Mouse (Mus musculus): Measurements from ENCODE around the gene Nme2.

DNA sequence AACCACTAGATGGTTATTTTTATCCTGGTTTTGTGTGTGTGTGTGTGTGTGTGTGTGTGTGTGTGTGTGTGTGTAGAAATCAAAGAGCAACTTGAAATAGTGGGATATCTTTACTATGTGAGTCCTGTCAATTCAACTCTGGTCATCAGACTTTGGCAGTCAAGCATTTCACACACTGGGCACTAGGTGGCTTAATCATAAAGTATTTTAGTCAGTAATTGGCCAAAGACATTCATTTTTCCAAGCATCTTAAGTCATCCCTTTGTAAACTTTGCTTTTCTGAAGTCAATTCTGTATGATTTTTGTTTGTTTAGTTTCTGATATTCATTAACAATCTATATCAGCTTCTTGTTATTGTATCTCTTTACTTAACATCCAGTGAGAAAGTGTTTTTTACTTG, 27.0 kb downstream of the Nme2 start:
- TF ChIP-seq POLR2A (IDR thresholded peaks at IDR 0.05; ENCODE audit: insufficient read depth, low read length) = no peak
- no peak for TF ChIP-seq CTCF (IDR thresholded peaks at IDR 0.05; ENCODE audit: low read depth, low read length)
- TF ChIP-seq EP300 (IDR thresholded peaks at IDR 0.05; ENCODE audit: insufficient read depth, low read depth, low read length) = no peak

Measured in ES-Bruce4 (cell line).